Mouse (Mus musculus) lung, postnatal 10 days (tissue): ENCODE data around the gene Agps.

Experiments
- DNase-seq: peaks from one replicate; pipeline ENCODE4 v3.0.0; 2021

The Agps gene

GRCm38 (mm10) chr2:75831881-75832633 lies at the start of gene Agps:
Agps (plus strand) TSS chr2:75832177.
- DNase-seq = peak; percentile 90

- peak; percentile 67 for DNase-seq
Observed at GRCm38 (mm10) chr2:75786075-75786474, 45.9 kb upstream of the Agps start.

GRCm38 (mm10) chr2:75788511-75788910 lies 43.5 kb upstream of the Agps start:
- DNase-seq = no peak

- no peak for DNase-seq
Observed at GRCm38 (mm10) chr2:75789959-75790523, 41.9 kb upstream of the Agps start.

- DNase-seq = no peak
Observed at GRCm38 (mm10) chr2:75791561-75792308, 40.2 kb upstream of the Agps start.

GRCm38 (mm10) chr2:75792377-75793203 lies 39.4 kb upstream of the Agps start:
- DNase-seq = peak; percentile 54

GRCm38 (mm10) chr2:75796181-75796580 lies 35.8 kb upstream of the Agps start:
- DNase-seq = no peak

- no peak for DNase-seq
Observed at GRCm38 (mm10) chr2:75798434-75798970, 33.5 kb upstream of the Agps start.

- no peak for DNase-seq
Observed at GRCm38 (mm10) chr2:75805767-75806166, 26.2 kb upstream of the Agps start.

GRCm38 (mm10) chr2:75806891-75807290 lies 25.1 kb upstream of the Agps start:
- no peak for DNase-seq

- no peak for DNase-seq
Observed at GRCm38 (mm10) chr2:75807460-75807859, 24.5 kb upstream of the Agps start.

GRCm38 (mm10) chr2:75814880-75815279 lies 17.1 kb upstream of the Agps start:
- DNase-seq = no peak

- DNase-seq = no peak
Observed at GRCm38 (mm10) chr2:75815521-75815920, 16.5 kb upstream of the Agps start.

- DNase-seq = no peak
Observed at GRCm38 (mm10) chr2:75816673-75817072, 15.3 kb upstream of the Agps start.

- no peak for DNase-seq
Observed at GRCm38 (mm10) chr2:75818719-75819118, 13.3 kb upstream of the Agps start.

GRCm38 (mm10) chr2:75819796-75820195 lies 12.2 kb upstream of the Agps start:
- DNase-seq = no peak

GRCm38 (mm10) chr2:75821971-75822751 lies 9.8 kb upstream of the Agps start:
- no peak for DNase-seq

- no peak for DNase-seq
Observed at GRCm38 (mm10) chr2:75823736-75824135, 8.2 kb upstream of the Agps start.

- no peak for DNase-seq
Observed at GRCm38 (mm10) chr2:75824144-75824543, 7.8 kb upstream of the Agps start.

- DNase-seq = no peak
Observed at GRCm38 (mm10) chr2:75824846-75825245, 7.1 kb upstream of the Agps start.

GRCm38 (mm10) chr2:75825603-75826002 lies 6.4 kb upstream of the Agps start:
- DNase-seq = no peak
